Comparison of ENCODE assay signal across 12 mouse cellular contexts in genomic region chr9:100599761-100600328, GRCm38 (mm10). TPM values are rescaled to one million over a fixed set of nuclear protein-coding genes. Genes with fewer than 3 reads are reported as not detected.
DNase-seq lines count a peak whose midpoint lies in the region; ATAC-seq and TF ChIP-seq lines count a peak whose summit lies in the region.
"Had no signal": no experiment of that assay in that cellular context is flagged by ENCODE, and none has a peak within 500 bp of the region (broad histone marks: within the 10 kb centered on the region; RNA-seq: fewer than 3 reads in every experiment).

No protein-coding gene starts in this region.

- no peaks in the 10 kb centered on the region for H3K79me2 ChIP-seq in liver, adult 2 months (ENCODE audit: control insufficient read depth, insufficient read depth, low read length)

- no peak overlapping the region for H3K9ac ChIP-seq in liver, adult 2 months (ENCODE audit: low read depth, low read length)
- H3K9ac ChIP-seq in liver, embryonic 15.5 days = no peak overlapping the region
- H3K9ac ChIP-seq: lung, embryonic 14.5 days had no signal

- H3K36me3 ChIP-seq in liver, adult 2 months (ENCODE audit: control insufficient read depth, insufficient read depth, low read length) = no peaks in the 10 kb centered on the region
- H3K36me3 ChIP-seq in liver, embryonic 15.5 days (replicated peaks) = no peaks in the 10 kb centered on the region
- H3K36me3 ChIP-seq: G1E had no signal

- H3K27me3 ChIP-seq in liver, adult 2 months (ENCODE audit: control insufficient read depth, insufficient read depth, low read length) = no peaks in the 10 kb centered on the region
- H3K27me3 ChIP-seq in liver, embryonic 15.5 days = no peaks in the 10 kb centered on the region

- H3K4me3 ChIP-seq in liver, adult 2 months (ENCODE audit: insufficient read depth, low read depth, low read length) = no peak overlapping the region; the same call in 1 of the 2 replicates
- H3K4me3 ChIP-seq in liver, embryonic 15.5 days (replicated peaks) = no peak overlapping the region

- WGBS in liver, adult 2 months = 52% methylated on average over 3 of the region's 3 CpGs
- 55% methylated on average over 3 of the region's 3 CpGs for WGBS in liver, embryonic 15.5 days (ENCODE audit: insufficient replicate concordance)

- peak; percentile 99 for DNase-seq in liver, adult 2 months (ENCODE audit: extremely low read depth, low read depth, low spot score)
- no peak for DNase-seq in liver
- peak; percentile 78 for DNase-seq in brain, embryonic 14.5 days (ENCODE audit: low read depth)
- DNase-seq in spleen, postnatal 10 days (ENCODE audit: low spot score in 2 of 2) = no peak
- DNase-seq in layer of hippocampus, postnatal 36 days = no peak
- DNase-seq: heart, adult 18-20 months; lung, embryonic 14.5 days; thymus, postnatal 14 days had no signal

- H3K4me2 ChIP-seq in liver, embryonic 15.5 days = no peak overlapping the region
- H3K4me2 ChIP-seq: lung, embryonic 14.5 days had no signal

- peak; percentile 56 for ATAC-seq in liver, embryonic 15.5 days (ENCODE audit: insufficient read depth)
- ATAC-seq in activated CD4-positive, CD25-positive, alpha-beta regulatory T cell, adult 4 months = no peak
- ATAC-seq: inflammation-experienced regulatory T-cells, adult 6 months had no signal

- no peaks in the 10 kb centered on the region for H3K9me3 ChIP-seq in liver, embryonic 15.5 days (replicated peaks)
- H3K9me3 ChIP-seq: G1E had no signal

- peak overlapping the region; percentile 89; the same call in 1 of the 2 replicates for H3K27ac ChIP-seq in liver, adult 2 months (replicated peaks; ENCODE audit: insufficient read depth, low read depth, low read length)
- no peak overlapping the region for H3K27ac ChIP-seq in liver, embryonic 15.5 days (replicated peaks)

- no peak for TF ChIP-seq POLR2A in liver, adult 2 months (IDR thresholded peaks at IDR 0.05; ENCODE audit: extremely low read depth, insufficient read depth, low read length)
- TF ChIP-seq POLR2A in brain, embryonic 14.5 days (IDR thresholded peaks at IDR 0.05; ENCODE audit: borderline replicate concordance, extremely low read depth, insufficient read depth, insufficient read length, poor library complexity, severe bottlenecking) = no peak

- TF ChIP-seq CTCF in liver, adult 2 months (IDR thresholded peaks at IDR 0.05; ENCODE audit: low read depth, low read length) = no peak
- TF ChIP-seq CTCF in brain, embryonic 14.5 days (IDR thresholded peaks at IDR 0.05; ENCODE audit: borderline replicate concordance, extremely low read depth, insufficient read depth, insufficient read length) = no peak

- peaks cover 6% of the 10 kb centered on the region; the same call in 1 of the 2 replicates for H3K4me1 ChIP-seq in liver, adult 2 months (ENCODE audit: control insufficient read depth, insufficient read depth, low read length)
- H3K4me1 ChIP-seq in liver, embryonic 15.5 days (replicated peaks) = no peaks in the 10 kb centered on the region

RNA-seq across cellular contexts. Expression of gene Stag1, which starts 2.2 kb away (rescaled TPM):
- total RNA-seq in liver, adult 2 months (2014; rRNA removed) = 19.7 and 23.0 TPM in 2 replicates
- polyA plus RNA-seq in liver, adult 2 months (2012; rRNA removed) = 1.4 and 1.9 TPM in 2 replicates
- 24.1 and 31.6 TPM in 2 replicates for polyA plus RNA-seq in brain, embryonic 14.5 days (2012; rRNA removed)
- polyA plus RNA-seq in liver, embryonic 15.5 days (2015; fragmentation: Nextera tagmentation; extraction: Ambion mirVana) = 15.3 and 16.8 TPM in 2 replicates
- polyA plus RNA-seq in activated CD4-positive, CD25-positive, alpha-beta regulatory T cell, adult 4 months (2017; shearing (Covaris generic)) = 10 to 100 TPM; 72.6 to 89.9 TPM
- total RNA-seq in layer of hippocampus, postnatal 36 days (2021) = 10 to 100 TPM; 56.8 to 67.8 TPM

RNA-seq across cellular contexts. Expression of gene Slc35g2, which starts 29.0 kb away (rescaled TPM):
- 0.65 and 0.74 TPM in 2 replicates for total RNA-seq in liver, adult 2 months (2014; rRNA removed)
- 0.09 TPM in 1 of 2 replicates, not detected in the other for polyA plus RNA-seq in liver, adult 2 months (2012; rRNA removed)
- polyA plus RNA-seq in brain, embryonic 14.5 days (2012; rRNA removed) = 6.8 and 7.5 TPM in 2 replicates
- 1.1 and 1.5 TPM in 2 replicates for polyA plus RNA-seq in liver, embryonic 15.5 days (2015; fragmentation: Nextera tagmentation; extraction: Ambion mirVana)
- under 1 TPM; 0.31 to 0.62 TPM for polyA plus RNA-seq in activated CD4-positive, CD25-positive, alpha-beta regulatory T cell, adult 4 months (2017; shearing (Covaris generic))
- 10 to 100 TPM; 17.6 to 19.8 TPM for total RNA-seq in layer of hippocampus, postnatal 36 days (2021)
- polyA plus RNA-seq: G1E had no signal

RNA-seq across cellular contexts. Expression of gene Nck1, which starts 53.9 kb away (rescaled TPM):
- 17.0 and 17.5 TPM in 2 replicates for total RNA-seq in liver, adult 2 months (2014; rRNA removed)
- 2.2 and 2.6 TPM in 2 replicates for polyA plus RNA-seq in liver, adult 2 months (2012; rRNA removed)
- polyA plus RNA-seq in brain, embryonic 14.5 days (2012; rRNA removed) = 29.3 and 32.9 TPM in 2 replicates
- polyA plus RNA-seq in liver, embryonic 15.5 days (2015; fragmentation: Nextera tagmentation; extraction: Ambion mirVana) = 20.6 and 23.3 TPM in 2 replicates
- 10 to 100 TPM; 74.4 to 93.1 TPM for polyA plus RNA-seq in activated CD4-positive, CD25-positive, alpha-beta regulatory T cell, adult 4 months (2017; shearing (Covaris generic))
- total RNA-seq in layer of hippocampus, postnatal 36 days (2021) = 10 to 100 TPM; 36.7 to 36.9 TPM

Comparison
In these comparisons a context has a peak if more than half of its experiments do, and no peak if none do; other contexts are left out.
1. DNase-seq: peak in liver, adult 2 months (single experiment) and brain, embryonic 14.5 days (single experiment); none in liver (single experiment), spleen, postnatal 10 days (0 of 2) and layer of hippocampus, postnatal 36 days (0 of 2).